Mouse (Mus musculus) limb, embryonic 11.5 days (tissue): Measurements from ENCODE around the gene Aff3. TPM values are rescaled to one million over a fixed set of nuclear protein-coding genes. Genes with fewer than 3 reads are reported as not detected.

Experiments used
- ATAC-seq: fragments of 200-750 bp; cut with Nextera tagmentation; 2 replicates; pipeline ENCODE4 v1.8.0; 2017; ENCODE audit warnings: low read depth; ENCODE audit not compliant: insufficient number of reproducible peaks, low FRiP score, low TSS enrichment
- DNase-seq: peaks from one replicate; pipeline ENCODE4 v3.0.0-alpha.2; 2015; ENCODE audit warnings: low spot score
- H3K27ac ChIP-seq: fragments of 300-500 bp; sonication (generic); replicated peaks from 2 replicates; pipeline ENCODE4 v1.5.1; 2014; ENCODE audit warnings: low read depth, mild to moderate bottlenecking, low read length
- H3K27me3 ChIP-seq: fragments of 300-500 bp; sonication (generic); 2 replicates; pipeline ENCODE4 v1.6.1; 2014; ENCODE audit warnings: mild to moderate bottlenecking, low read length, mixed read lengths; ENCODE audit not compliant: control insufficient read depth, insufficient read depth
- H3K36me3 ChIP-seq: fragments of 300-500 bp; sonication (generic); 2 replicates; pipeline ENCODE4 v1.6.1; 2014; ENCODE audit warnings: mild to moderate bottlenecking, low read length, moderate library complexity, mixed read lengths; ENCODE audit not compliant: control insufficient read depth, insufficient read depth
- H3K4me1 ChIP-seq: fragments of 300-500 bp; sonication (generic); 2 replicates; pipeline ENCODE4 v1.6.1; 2014; ENCODE audit warnings: low read length, mixed read lengths; ENCODE audit not compliant: control insufficient read depth, insufficient read depth
- H3K4me2 ChIP-seq: fragments of 300-500 bp; sonication (generic); 2 replicates; pipeline ENCODE4 v1.6.1; 2014; ENCODE audit warnings: low read depth, mild to moderate bottlenecking, moderate library complexity; ENCODE audit not compliant: severe bottlenecking
- H3K4me3 ChIP-seq: fragments of 300-500 bp; sonication (generic); 2 replicates; pipeline ENCODE4 v1.5.1; 2014; ENCODE audit warnings: low read depth, low read length
- H3K9ac ChIP-seq: fragments of 300-500 bp; sonication (generic); 2 replicates; pipeline ENCODE4 v1.6.1; 2014; ENCODE audit warnings: mild to moderate bottlenecking, low read length
- H3K9me3 ChIP-seq: fragments of 300-500 bp; sonication (generic); 2 replicates; pipeline ENCODE4 v1.6.1; 2016; ENCODE audit warnings: low read length; ENCODE audit not compliant: control insufficient read depth
- WGBS: fragments of 180-500 bp; shearing (Covaris S2); extraction: QIAGEN DNeasy Blood & Tissue Kit; methylation state at CpG from one replicate; pipeline ENCODE4 v1.1.7; 2014; 5-methylcytosine and 5-hydroxymethylcytosine counted together
- polyA plus RNA-seq: library from polyadenylated mRNA; unstranded; fragments of >200 nt; fragmentation: Nextera tagmentation; extraction: Ambion mirVana; gene quantifications from 2 replicates; pipeline ENCODE4 v1.2.1, GENCODE M21; 2014

Gene Aff3
- polyA plus RNA-seq, 1 experiment from 2014 or later: 43.9 TPM

GRCm38 (mm10) chr1:38332919-38333318 lies 331.8 kb downstream of the Aff3 start:
- ATAC-seq: no peak
- Histone ChIP-seq H3K9ac (no peak overlapping the region), H3K27ac (no peak overlapping the region), H3K4me3 (no peak overlapping the region), H3K4me1 (no peaks in the 10 kb centered on the region), H3K4me2 (no peak overlapping the region), H3K27me3 (no peaks in the 10 kb centered on the region), H3K36me3 (no peaks in the 10 kb centered on the region), H3K9me3 (no peaks in the 10 kb centered on the region)
- WGBS: 89% methylated on average over 5 of the region's 5 CpGs
- no peak for DNase-seq

DNA sequence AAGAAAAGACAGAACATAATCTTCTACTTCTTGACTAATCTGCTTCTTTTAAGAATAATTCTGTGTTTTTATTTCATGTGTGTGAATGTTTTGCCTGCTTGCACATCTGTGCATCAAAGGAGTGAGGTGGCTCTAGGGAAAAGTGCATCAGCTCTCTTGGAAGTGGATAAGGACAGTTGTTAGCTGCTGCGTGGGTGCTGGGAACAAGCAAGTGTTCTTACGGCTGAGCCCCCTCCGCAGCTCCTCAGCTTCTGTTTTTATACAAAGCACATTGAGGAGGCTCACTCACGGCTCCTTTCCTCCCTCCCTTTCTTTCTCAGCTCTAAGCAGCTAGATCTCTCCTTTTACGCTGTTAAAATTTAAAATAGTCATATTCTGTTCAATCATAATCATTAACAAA lies 340.5 kb downstream of the Aff3 start:
- H3K4me1 ChIP-seq: no peaks in the 10 kb centered on the region
- ATAC-seq: no peak
- 80% methylated on average over 5 of the region's 5 CpGs for WGBS

GRCm38 (mm10) chr1:38321861-38322260 lies 342.9 kb downstream of the Aff3 start:
- no peak for ATAC-seq
- H3K4me1 ChIP-seq: no peaks in the 10 kb centered on the region
- no peak overlapping the region for H3K4me2 ChIP-seq
- no peaks in the 10 kb centered on the region for H3K9me3 ChIP-seq
- no peaks in the 10 kb centered on the region for H3K27me3 ChIP-seq
- H3K27ac ChIP-seq: no peak overlapping the region
- 93% methylated on average over 8 of the region's 8 CpGs for whole genome bisulfite sequencing
- no peak overlapping the region for H3K9ac ChIP-seq
- H3K4me3 ChIP-seq: no peak overlapping the region
- no peaks in the 10 kb centered on the region for H3K36me3 ChIP-seq
- no peak for DNase-seq

More for the DNA sequence above, 340.5 kb downstream of the Aff3 start:
- Histone ChIP-seq H3K9ac (no peak overlapping the region), H3K27me3 (no peaks in the 10 kb centered on the region), H3K36me3 (no peaks in the 10 kb centered on the region), H3K9me3 (no peaks in the 10 kb centered on the region), H3K27ac (no peak overlapping the region), H3K4me3 (no peak overlapping the region), H3K4me2 (no peak overlapping the region)
- no peak for DNase-seq

DNA sequence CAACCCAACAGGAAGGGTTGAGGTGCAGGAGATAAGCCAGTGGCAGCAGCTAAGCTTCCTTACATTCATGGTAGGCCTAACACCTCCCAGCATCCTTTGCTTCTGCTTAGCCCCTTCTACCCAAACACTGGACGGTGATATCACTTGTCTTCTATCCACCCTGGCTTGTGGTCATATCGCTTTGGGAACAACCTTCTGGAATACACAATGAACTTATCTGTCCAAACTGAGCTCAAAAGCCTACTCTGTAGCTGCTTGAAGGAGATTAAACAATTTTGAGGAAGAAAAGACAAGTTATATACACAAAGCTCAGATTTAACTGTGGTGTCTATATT lies 343.8 kb downstream of the Aff3 start:
- Histone ChIP-seq H3K4me1 (no peaks in the 10 kb centered on the region), H3K4me2 (no peak overlapping the region), H3K36me3 (no peaks in the 10 kb centered on the region), H3K9ac (no peak overlapping the region), H3K27me3 (no peaks in the 10 kb centered on the region), H3K27ac (no peak overlapping the region), H3K4me3 (no peak overlapping the region), H3K9me3 (no peaks in the 10 kb centered on the region)
- DNase-seq (no peak), ATAC-seq (no peak)
- 89% methylated on average over 2 of the region's 2 CpGs for WGBS

DNA sequence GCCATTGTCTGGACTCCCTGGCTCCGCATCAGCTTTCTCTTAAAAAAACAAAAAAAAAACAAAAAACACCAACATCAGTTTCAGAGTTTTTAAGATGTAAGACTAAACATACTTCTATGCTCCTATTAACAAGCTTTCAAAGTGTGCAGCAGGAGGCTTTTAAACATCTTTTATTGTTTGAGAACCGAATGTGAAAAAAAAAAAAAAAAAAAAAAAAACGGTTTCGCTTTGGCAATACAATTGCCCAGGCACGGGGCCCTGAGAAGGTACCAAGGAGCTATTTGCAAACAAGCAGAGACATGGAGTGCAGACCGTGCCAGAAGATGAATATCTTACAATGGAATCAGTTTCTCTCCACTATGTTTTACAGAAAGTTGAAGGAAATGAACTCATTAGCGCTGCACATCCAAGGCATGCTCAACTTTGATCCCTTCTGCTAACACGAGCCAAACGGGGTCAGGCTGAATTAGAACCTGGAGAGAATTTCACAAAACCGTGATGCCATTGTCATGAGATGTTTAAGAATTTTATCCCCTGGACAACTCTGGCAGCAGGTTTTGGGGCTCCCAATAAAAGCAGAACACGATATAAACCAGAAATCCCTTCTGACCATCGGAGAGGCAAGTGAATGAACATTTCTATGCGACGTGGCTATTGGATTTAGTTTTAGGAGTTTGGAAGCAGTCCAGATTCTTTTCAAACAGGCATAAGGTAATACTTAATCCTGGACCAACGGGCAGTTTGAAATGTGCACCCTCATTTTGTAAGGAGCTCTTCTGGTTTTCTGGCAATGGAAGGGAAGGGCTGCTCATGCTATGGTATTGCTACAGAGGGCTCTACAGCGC lies 344.4 kb downstream of the Aff3 start:
- Histone ChIP-seq H3K36me3 (no peaks in the 10 kb centered on the region), H3K27ac (no peak overlapping the region), H3K4me1 (no peaks in the 10 kb centered on the region), H3K9me3 (no peaks in the 10 kb centered on the region), H3K27me3 (no peaks in the 10 kb centered on the region), H3K9ac (no peak overlapping the region), H3K4me2 (no peak overlapping the region), H3K4me3 (no peak overlapping the region)
- ATAC-seq (no peak), DNase-seq (no peak)
- WGBS: 73% methylated on average over 16 of the region's 16 CpGs

- no peak overlapping the region for H3K27ac ChIP-seq
- H3K36me3 ChIP-seq: no peaks in the 10 kb centered on the region
- no peaks in the 10 kb centered on the region for H3K9me3 ChIP-seq
- no peak overlapping the region for H3K4me2 ChIP-seq
- 90% methylated on average over 2 of the region's 2 CpGs for WGBS
- H3K9ac ChIP-seq: no peak overlapping the region
- ATAC-seq (no peak), DNase-seq (no peak)
- H3K27me3 ChIP-seq: no peaks in the 10 kb centered on the region
- no peak overlapping the region for H3K4me3 ChIP-seq
- H3K4me1 ChIP-seq: no peaks in the 10 kb centered on the region
These were observed 346.1 kb downstream of the Aff3 start for GRCm38 (mm10) chr1:38318614-38319013.

DNA sequence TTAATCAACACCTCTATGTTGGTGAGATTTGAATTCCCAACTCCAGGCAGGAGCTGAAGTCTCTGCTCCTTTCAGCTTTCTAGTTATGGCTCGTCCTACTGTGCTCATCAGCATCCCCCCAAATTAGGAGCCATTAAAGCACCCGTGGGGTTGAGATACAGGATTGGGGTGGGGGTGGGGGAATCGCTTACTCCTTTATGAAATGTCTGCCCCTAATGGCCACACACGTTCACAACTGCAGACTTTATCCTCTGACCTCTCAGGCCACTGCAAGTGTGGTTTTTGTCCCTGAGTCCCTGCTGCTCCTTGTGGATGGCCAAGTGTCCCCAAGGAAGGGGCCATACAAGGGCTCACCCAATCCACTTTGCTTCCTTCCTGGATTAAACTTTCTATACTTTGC lies 348.8 kb downstream of the Aff3 start:
- no peak overlapping the region for H3K4me2 ChIP-seq
- no peaks in the 10 kb centered on the region for H3K36me3 ChIP-seq
- no peaks in the 10 kb centered on the region for H3K9me3 ChIP-seq
- no peak for ATAC-seq
- no peak overlapping the region for H3K4me3 ChIP-seq
- no peak for DNase-seq
- no peaks in the 10 kb centered on the region for H3K4me1 ChIP-seq
- H3K27me3 ChIP-seq: no peaks in the 10 kb centered on the region
- 73% methylated on average over 4 of the region's 4 CpGs for WGBS
- no peak overlapping the region for H3K27ac ChIP-seq
- no peak overlapping the region for H3K9ac ChIP-seq

DNA sequence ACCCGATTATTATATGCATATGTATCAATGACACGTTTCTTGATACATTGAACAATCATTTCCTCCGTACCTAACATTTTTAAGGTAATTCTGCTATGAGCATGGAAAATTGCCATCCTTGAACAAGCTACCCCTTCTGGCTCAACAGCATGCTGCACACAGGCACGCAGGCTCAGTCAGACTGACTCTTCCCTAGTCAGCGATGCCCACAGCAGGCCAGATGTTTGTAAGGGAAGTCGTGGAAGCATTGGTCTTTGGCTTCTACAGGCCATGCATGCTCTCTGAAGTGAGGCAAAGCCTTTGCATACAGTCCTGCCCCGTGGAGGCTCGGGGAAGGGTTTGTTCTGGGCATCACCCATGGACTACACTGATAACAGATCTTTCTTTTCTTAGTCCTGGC lies 354.3 kb downstream of the Aff3 start:
- Histone ChIP-seq H3K27ac (no peak overlapping the region), H3K27me3 (no peaks in the 10 kb centered on the region), H3K4me1 (0 out of 2 replicates have a peak, but pooled peaks cover 3% of the 10 kb centered on the region), H3K36me3 (no peaks in the 10 kb centered on the region), H3K4me3 (no peak overlapping the region), H3K9ac (no peak overlapping the region), H3K9me3 (no peaks in the 10 kb centered on the region), H3K4me2 (no peak overlapping the region)
- DNase-seq (no peak), ATAC-seq (no peak)
- WGBS: 87% methylated on average over 8 of the region's 8 CpGs

GRCm38 (mm10) chr1:38310076-38310475 lies 354.7 kb downstream of the Aff3 start:
- DNase-seq (no peak), ATAC-seq (no peak)
- H3K4me1 ChIP-seq: 0 out of 2 replicates have a peak, but pooled peaks cover 3% of the 10 kb centered on the region
- H3K9me3 ChIP-seq: no peaks in the 10 kb centered on the region
- no peak overlapping the region for H3K4me2 ChIP-seq
- 86% methylated on average over 4 of the region's 4 CpGs for WGBS
- no peaks in the 10 kb centered on the region for H3K36me3 ChIP-seq
- H3K27me3 ChIP-seq: no peaks in the 10 kb centered on the region
- H3K9ac ChIP-seq: no peak overlapping the region
- H3K27ac ChIP-seq: no peak overlapping the region
- no peak overlapping the region for H3K4me3 ChIP-seq
